22 mouse cellular contexts compared by ENCODE assay signal in genomic region chr5:109166851-109167250, GRCm38 (mm10). TPM values are rescaled to one million over a fixed set of nuclear protein-coding genes. Genes with fewer than 3 reads are reported as not detected.
DNase-seq lines count a peak whose midpoint lies in the region; TF ChIP-seq lines count a peak whose summit lies in the region.
"Not testable (repeated sequence)": the region's sequence is repeated elsewhere in the genome, so short reads cannot be mapped to it uniquely, and the experiment has no call there.
"Had no signal": no experiment of that assay in that cellular context is flagged by ENCODE, and none has a peak within 500 bp of the region (broad histone marks: within the 10 kb centered on the region; RNA-seq: fewer than 3 reads in every experiment).

No protein-coding gene starts in this region.

- H3K4me2 ChIP-seq in myocyte (ENCODE audit: low read depth) = peak overlapping the region; percentile 42

- not testable (repeated sequence) for H3K4me3 ChIP-seq in myocyte

- peak; percentile 33 for DNase-seq in 416B (ENCODE audit: low read depth)
- DNase-seq in NIH3T3 (ENCODE audit: low read depth) = peak; percentile 74
- peak; percentile 10 to 70 for DNase-seq in adrenal gland, adult (ENCODE audit: inconsistent age in 2 of 2, low spot score in 1 of 2)
- peak; percentile 2 for DNase-seq in cerebellum, adult 9-10 months
- peak; percentile 8 to 11 for DNase-seq in heart, adult 9 months (ENCODE audit: low spot score in 2 of 2)
- DNase-seq in kidney, adult 9 months = peak; percentile 45

- not testable (repeated sequence) for H3ac ChIP-seq in myocyte (ENCODE audit: control insufficient read depth, insufficient read length)

- H3K36me3 ChIP-seq in myocyte (ENCODE audit: control insufficient read depth, insufficient read depth) = not testable (repeated sequence)

- not testable (repeated sequence) for TF ChIP-seq POLR2A in myocyte (IDR thresholded peaks at IDR 0.05; ENCODE audit: insufficient read length, low read depth)

- H3K79me2 ChIP-seq in myocyte (ENCODE audit: control insufficient read depth, insufficient read depth) = not testable (repeated sequence)

- H3K27me3 ChIP-seq in myocyte (ENCODE audit: control insufficient read depth, insufficient read depth, insufficient read length) = not testable (repeated sequence)

RNA-seq across cellular contexts. Expression of gene Vmn2r13, which starts 25.1 kb away (rescaled TPM):
- polyA plus RNA-seq in myocyte (2012; fragmentation: generic; extraction: Trizol) = 0.04 TPM
- polyA plus RNA-seq: cerebellum, adult 2 months; cortical plate, adult 2 months; embryonic facial prominence, embryonic 10.5 days; embryonic facial prominence, embryonic 13.5 days; erythroblast, embryonic 14.5 days; forebrain, embryonic 12.5 days; forebrain, embryonic 15.5 days; gonadal fat pad, adult 2 months; heart, embryonic 12.5 days; heart, embryonic 15.5 days; hindbrain, embryonic 11.5 days; hindbrain, embryonic 14.5 days; hindbrain, postnatal 0 days; inflammation-experienced regulatory T-cells, adult 6 months; intestine, embryonic 16.5 days had no signal

RNA-seq across cellular contexts. Expression of gene Vmn2r14, which starts 57.7 kb away (rescaled TPM):
- not detected for polyA plus RNA-seq in myocyte (2012; fragmentation: generic; extraction: Trizol)
- polyA plus RNA-seq: cerebellum, adult 2 months; cortical plate, adult 2 months; embryonic facial prominence, embryonic 10.5 days; embryonic facial prominence, embryonic 13.5 days; erythroblast, embryonic 14.5 days; forebrain, embryonic 12.5 days; forebrain, embryonic 15.5 days; gonadal fat pad, adult 2 months; heart, embryonic 12.5 days; heart, embryonic 15.5 days; hindbrain, embryonic 11.5 days; hindbrain, embryonic 14.5 days; hindbrain, postnatal 0 days; inflammation-experienced regulatory T-cells, adult 6 months; intestine, embryonic 16.5 days had no signal

Comparison
In these comparisons a context has a peak if more than half of its experiments do, and no peak if none do; other contexts are left out.
1. DNase-seq: peak in every context shown above with its lines; median percentile 74 in NIH3T3; 45 in kidney, adult 9 months; 40 in adrenal gland, adult; 33 in 416B; 10 in heart, adult 9 months; 2 in cerebellum, adult 9-10 months.